Mouse (Mus musculus) CD4-positive, CD25-positive, alpha-beta regulatory T cell, adult 4 months (primary cell): ENCODE measurements at regions not wholly inside any gene's neighbourhood (a gene's known extent, or its start where the extent isn't known, plus 50 kb on each side); places are given as distances from the start of the nearest gene placed in this dataset.

Experiments
- ATAC-seq: one replicate; pipeline ENCODE4 v1.8.0; 2017

DNA sequence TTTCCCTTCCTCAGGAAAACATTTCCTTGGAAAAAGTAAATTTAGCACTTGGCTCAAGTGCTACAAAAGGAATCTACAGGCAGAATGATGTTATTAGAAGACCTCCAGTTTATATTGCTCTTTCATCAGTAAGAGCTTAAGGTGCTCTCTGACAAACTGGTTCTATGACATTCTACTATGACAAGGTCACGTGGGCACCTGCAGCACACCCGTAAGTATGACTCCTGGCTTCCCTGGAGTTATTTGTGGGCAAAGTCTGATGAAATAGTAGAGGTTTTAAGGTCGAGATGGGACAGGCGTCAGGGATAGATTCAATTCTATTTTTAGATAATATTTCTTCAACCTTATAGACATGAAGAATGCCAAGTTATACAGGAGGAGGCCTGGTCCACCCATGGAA is 84.9 kb upstream of the Ccn6 start:
- no peak for ATAC-seq

DNA sequence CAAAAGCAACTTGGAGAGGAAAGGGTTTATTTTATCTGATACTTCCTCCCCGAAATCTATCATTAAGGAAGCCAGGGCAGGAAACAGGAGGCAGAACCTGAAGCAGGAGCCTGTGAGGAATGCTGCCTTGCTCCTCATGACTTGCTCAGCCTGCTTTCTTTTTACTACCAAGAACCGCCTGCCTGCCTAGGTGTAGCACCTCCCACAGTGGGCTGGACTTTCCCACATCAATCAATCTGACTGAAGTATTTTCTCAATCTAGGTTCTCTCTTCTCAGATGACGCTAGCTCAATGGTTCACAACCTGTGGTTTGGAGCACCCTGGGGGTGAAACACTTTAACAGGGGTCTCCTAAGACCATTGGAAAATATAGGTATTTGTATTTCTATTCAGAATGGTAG is 83.4 kb upstream of the Ccn6 start:
- ATAC-seq: peak; percentile 57

DNA sequence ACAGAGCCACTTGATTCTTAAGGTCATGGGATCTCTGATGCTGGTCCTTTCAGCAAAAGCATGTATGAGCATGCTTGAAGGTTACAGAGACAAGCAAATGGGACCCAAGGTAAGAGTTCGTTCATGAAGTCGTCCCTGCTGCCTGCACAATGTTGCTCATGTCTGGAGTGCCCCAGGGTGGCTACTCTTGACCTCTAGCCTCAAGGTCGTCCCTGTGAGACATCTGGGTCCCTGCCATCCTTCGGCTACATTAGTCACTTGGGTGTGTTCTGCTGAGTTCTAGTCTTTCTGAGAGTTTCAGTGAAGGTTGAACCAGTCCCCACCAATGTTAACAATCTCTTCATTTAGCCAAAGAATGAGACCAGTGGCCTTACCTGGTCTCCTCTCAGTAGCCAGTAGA is 81.5 kb upstream of the Ccn6 start:
- ATAC-seq: no peak

DNA sequence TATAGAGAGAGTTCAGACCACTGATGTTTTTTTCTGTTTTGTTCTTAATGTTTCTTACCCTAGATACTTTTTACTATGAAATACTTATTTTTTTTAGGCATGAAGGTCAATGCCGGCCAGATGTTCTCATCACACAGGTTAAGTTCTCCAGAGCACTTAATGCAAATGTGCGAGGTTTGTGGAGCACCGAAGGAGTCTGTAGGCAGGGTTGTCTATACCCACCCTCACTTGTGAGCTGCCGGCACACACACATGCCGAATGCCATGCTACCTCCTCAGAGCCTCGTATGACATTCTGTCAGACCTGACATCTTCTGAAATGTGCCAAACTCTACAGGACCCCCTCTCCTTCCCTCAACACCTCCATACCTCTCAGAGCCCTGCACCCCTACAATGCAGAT is 80.5 kb upstream of the Ccn6 start:
- no peak for ATAC-seq

DNA sequence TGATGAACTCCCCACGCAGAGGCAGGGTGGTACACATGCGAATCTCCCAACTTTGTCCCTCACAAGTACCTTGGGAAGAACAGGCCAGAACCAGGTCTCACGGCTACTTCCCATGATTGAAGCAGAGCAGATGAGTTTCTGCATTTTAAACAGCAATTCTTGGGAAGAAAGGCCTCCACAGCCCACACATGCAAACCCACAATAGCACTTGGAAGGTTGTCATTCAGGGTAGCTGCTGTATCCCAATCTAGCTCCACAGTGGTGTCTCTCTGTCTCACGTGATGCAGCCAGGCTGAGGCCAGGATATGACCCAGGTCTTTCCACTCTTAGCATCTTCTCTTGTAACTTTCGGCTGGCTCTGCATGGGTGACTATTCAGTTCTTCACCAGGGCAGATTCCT is 78.8 kb upstream of the Ccn6 start:
- ATAC-seq: no peak

DNA sequence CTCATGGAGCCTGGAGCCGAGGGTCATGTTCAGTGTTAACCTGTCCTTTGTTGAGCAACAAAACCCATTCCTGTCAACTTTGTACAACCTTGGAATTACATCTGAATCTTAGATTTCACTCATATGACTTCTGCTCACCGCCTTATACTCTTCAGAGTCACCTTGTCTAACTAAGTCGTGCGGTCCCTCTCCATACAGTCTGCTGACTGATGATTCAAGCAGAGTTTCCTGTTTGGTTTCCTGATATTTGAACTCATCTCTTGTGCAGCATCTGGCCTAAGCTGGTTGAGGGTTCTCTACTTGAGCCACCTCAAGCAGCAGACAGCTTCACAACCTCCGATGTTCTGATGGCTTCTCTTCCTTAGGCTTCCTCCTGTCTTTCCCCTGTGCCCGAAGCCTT is 78.3 kb upstream of the Ccn6 start:
- peak; percentile 70 for ATAC-seq

DNA sequence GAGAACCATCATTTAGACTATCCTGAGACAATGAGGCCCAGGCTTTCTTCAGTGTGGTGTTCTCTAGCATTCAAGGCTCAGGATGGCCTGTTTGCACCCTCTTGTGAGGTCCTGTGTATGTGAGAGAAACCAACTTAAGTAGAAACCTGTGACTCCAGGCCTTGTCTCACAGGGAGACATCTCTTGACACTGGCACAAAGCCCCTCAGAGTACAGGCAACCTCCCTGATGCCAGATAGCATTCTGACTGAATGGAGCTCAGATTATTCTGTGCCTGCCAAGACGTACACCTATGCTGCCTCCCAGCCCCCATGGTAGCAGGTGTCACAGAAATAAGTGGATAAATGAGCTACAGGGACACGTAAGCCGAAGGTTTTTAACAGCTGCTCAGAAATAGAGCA is 77.9 kb upstream of the Ccn6 start:
- no peak for ATAC-seq

DNA sequence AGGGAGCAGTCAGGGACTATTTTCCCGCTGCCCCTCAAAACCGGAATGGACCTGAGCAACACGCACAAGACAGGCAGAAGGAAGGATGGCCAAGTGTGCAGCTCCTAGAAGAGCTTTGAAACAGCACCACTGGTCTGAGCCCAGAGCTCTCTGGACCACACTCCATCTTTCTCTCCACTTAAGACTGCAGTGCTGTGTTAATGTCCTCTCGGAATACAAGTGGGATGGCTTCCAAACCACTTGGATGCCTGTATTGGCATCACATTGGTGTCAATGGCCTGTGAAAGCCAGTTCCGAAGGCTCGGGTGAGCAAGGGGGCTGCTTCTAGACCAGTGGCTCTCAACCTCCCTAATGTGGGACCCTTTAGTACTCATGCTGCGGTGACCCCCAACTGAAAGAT is 77.4 kb upstream of the Ccn6 start:
- no peak for ATAC-seq

DNA sequence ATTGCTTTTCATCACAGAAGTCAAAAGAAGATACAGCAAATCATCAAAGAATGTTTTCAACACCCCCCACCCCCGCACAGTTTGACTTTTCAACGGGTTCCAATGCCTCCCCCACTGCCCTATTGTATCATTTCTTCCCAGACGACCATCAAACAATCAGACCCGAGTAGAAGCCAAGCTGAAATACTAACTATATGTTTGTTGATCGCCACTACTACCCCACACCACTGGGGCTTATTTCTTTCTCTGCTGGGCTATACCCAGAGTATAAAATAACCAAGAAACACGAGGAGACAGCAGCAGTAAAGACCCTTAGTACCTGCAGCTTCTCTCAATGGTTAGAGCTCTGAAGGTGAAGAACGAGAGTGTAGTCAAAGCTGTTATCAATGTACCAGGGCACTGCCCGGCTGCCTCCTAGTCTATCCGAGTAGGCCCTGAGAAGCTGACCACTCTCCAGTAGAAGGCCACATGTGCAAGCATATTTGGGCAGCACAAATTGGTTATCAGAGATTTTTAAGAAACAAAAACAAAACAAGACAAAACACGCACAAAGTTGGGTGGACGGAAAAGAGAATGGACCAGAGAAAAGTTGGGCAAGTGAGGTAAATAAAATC is 76.7 kb upstream of the Ccn6 start:
- ATAC-seq: no peak

DNA sequence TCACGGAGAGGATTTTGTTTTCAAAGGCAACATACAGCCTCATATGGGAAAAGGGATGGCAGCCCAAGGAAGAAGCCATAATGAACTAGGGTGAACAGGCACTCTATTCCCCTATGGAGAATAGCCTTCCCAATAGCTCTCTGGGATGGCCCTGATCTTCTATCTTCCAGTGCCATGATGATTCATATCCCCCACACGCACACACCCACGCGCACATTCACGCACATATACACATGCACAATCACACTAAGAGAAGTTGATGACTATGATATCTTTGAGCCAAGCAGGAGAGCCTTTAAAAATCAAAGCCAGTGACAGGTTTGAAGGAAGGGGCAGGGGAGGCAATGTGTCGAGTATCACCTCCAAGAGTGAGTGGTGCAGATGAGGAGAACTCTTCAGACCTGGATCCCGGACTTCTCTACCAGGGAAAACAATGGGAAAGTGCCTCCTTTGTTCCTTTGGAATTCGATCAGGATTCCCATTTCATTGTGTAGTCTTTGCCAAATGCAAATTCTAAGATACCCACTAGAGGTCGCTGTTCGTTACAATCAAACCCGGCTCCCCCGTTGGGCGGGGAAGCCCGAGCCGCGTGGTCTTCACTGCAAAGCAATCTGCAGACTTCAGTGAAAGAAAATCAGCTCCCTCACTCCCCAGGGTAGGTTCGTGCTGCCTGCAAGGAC is 76.0 kb upstream of the Ccn6 start:
- ATAC-seq: peak; percentile 74

DNA sequence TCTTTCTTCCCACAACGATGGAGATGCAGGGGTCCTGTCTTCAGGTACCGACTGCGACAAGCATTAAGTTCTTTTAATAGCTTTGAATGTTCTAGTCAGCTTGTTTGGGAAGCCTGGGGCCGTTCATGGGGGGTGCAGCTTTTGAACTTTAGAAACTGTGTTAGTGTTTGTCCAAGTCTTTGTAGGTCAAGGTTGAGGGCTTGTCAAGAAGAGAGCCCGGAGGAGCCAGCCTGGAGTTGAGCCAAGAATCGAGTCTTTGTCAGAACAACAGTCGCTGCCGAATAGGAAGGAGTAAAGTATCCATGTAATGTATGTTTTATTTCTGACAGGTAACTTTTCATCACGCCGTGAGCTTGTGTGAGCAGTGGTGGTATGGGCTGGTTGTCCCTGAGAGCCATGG is 75.0 kb upstream of the Ccn6 start:
- no peak for ATAC-seq

DNA sequence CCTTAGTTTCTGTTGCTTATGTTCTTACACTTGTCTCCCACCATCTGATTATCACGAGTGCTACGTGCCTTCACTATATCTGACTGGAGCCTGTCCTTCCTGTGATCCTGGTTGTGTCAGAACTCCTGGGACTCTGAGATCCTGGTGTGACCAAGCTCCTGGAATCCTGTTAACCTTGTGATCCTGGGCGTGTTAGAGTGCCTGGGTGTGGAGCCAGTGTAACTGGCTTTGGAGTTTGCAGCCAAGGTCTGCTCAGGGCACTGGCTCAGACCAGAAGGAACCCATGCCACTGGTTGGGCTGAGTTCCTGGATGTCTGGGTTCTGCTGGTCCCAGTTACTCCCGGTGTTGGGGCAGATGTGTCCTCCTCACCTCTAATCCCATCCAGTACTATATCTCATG is 74.0 kb upstream of the Ccn6 start:
- no peak for ATAC-seq

DNA sequence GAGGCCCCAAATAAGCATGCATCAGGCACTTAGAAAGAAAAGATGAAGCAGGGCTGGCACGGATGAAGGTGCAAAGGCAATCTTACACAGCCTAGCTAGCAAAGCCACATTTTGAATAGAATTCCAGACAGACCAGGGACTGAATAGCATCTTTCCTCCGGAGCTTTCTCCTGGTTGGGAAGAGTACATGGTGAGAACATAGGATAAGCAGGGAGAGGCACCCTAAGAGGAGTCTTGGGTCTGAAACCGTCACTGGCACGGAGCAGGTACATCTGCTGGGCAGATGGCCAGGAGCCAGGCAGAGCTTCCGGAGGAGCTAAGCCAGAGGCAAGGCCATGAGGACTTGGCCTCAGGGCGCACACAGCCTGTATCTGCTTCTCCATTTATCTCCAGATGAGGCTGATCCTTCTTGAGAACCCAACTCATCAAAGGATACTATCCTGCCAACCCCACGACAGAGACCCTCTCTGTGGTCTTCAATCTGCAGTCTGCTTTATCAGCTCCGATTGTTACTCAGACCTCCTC is 70.4 kb upstream of the Ccn6 start:
- ATAC-seq: no peak

DNA sequence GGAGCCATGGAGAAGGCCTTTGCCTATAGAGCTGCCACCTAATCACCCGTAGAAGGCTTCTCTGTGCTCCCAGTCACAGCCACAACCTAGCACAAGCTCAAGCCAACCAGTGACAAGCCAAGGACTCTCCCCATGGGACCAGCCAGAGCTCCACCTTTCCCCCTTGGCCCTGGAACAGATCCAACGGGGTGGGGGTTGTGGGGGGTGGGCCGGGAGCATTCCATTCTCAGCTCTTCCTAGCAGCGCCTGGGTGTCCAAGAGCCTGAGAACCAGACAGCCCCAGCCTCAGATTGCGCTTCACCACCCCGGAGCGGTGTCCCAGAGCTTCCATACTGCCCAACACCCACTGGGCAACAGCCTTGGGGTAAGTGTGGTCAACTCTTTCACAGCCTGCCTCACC is 69.6 kb upstream of the Ccn6 start:
- no peak for ATAC-seq

DNA sequence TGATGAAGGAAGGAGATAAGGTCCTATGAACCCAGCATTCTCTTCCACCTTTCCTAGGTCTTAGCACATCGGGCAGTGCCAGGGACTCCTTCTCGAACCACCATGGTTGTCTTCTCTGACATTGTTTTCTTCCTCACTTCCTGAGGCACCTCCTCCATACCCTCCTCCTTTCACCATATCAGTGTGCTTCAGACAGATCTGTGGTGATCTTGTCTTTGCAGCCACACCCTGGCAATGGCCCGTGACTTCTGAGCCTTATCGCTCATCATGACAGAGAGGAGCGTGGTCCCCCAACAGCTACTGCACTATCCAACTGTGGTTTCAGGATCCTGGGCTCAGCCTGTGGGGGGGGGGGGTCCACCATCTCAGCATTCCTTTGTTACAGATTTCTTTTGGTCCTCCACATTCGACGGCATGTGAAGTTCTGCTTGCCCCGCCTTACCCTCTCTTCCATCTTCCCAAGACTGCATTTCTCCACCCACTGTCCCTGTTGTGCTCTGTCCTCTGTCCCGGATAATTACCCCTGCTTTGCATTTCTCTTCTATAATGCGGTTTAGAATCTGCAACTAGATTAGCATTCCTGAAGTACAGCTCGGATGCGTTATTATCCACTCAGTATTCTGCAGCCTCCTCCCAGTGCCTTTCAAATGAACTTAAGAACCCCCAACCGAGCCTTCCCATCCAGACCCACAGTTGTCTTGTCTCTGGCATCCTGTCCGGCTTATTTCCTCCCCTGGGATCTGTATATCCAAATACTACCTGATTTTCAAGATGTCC is 67.2 kb upstream of the Ccn6 start:
- ATAC-seq: no peak

DNA sequence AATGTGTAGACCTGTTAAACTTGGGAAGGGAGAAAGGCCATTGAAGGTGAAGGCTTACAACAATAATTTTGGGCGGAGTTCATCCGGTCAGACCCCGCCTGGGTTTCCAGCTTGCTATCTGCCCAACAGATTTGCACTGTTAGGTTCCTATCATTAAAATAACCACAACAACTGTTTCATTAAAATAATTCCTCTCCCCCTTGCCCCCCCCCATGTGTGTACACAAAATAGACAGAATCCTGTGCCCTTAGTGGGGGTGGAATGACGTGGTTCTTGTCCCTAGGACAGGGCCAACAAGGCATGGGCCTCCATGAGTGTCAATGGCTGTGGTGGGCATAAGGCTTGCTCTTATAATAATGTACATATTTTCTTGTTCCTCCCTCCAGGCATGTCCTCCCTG is 65.6 kb upstream of the Ccn6 start:
- no peak for ATAC-seq

DNA sequence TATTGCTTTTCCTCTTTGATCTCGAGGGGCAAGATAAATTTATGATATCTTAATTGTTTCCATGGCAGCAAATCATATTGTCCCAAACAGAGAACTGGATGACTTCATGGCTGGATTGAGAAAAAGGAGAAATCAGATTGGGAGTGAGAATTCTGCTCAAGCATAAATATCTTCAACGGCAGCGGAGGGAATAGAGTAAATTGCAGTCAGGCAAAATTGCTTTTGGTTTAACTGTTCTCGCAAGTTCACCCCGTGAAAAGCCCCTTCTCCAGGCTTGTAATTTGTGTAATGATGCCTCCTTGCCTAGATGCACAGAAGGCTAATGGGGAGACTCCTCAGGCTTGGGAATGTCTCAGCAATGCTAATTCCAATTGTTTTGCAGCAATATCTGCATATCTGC is 64.4 kb upstream of the Ccn6 start:
- no peak for ATAC-seq

DNA sequence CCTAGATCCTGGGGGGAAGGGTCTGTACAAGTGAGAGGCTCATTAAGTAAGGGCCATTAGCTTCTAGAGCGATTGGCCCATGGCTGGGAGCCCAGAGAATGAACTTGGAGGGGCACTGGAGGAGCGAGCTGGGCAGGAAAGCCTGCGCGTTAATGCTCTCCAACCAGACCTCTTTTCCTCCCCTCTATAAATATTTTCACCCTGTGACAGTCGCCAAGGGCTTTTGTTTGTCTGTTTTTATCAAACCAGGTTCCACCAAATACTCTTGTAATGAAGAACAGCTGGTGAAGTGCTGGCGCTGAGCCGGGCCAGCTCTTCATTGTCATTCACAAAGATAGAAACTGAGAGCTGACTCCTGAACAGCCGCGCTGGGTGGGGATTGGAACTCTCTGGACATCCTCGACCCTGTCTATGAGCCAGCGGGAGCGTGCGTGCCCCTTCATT is 63.9 kb upstream of the Ccn6 start:
- no peak for ATAC-seq

DNA sequence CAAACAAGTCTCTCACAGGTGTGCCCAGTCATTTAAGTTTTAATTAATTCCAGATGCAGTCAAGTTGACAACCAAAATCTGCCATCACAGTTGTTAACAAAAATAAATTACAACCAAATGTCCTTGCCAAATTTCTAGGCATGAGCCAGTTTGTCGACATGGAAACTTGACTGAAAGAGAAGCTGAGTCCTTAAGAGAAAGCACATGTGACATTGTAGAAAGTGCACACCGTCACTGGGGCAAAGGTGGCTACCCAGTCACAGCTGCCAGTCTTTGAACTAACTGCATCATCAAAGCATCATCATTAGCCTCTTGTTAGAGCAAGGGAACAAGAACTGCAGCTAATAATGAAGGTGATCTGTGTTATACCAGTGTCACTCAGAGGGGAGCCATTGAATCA is 62.9 kb upstream of the Ccn6 start:
- no peak for ATAC-seq

DNA sequence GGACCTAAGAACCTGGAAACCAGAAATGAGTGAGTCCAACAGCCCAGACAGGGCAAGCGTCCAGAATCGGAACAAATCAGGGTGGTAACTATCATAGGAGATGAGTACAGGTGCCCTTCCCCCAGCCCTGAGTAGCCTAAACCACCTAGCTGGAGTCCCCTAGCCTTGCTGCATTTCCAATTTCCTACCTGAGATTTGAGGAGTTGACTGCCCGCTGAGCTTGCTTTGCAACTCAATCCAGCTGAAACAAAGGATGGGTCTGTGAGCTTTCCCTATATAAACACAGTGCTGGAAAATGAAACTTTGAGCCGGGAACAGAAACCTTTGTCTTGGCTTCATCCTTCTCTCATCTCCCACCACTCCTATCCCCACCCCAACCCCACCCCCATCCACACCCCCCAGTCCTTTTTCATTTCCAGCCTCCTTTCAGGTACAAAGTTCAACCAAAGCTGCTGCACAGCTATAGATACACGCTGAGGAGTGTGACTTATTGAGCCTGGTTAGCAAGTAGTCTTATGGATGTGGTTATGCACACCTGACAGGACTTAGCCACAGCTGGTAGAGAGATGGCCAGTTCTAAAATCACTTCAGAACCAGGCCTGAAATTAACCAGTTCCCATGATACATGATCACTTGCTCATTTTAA is 61.0 kb upstream of the Ccn6 start:
- no peak for ATAC-seq

DNA sequence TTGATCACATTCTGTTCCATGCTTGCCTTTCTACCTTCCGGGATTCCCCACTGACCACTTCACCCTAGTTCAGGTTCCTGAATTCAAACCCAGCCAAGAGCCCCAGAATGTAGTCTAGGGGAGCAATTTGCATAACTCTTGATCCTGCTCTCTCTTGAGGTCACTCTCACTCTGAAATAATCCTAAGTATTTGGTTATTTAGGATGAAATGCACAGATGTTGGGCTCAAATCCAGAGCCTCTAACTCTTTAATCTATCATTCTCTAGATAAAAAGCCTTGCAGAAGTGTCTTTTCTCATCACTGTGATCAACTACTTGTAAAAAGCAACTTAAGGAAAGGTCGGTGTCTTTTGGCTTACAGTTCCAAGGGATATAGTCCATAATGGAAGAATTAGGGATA is 57.4 kb upstream of the Ccn6 start:
- no peak for ATAC-seq

DNA sequence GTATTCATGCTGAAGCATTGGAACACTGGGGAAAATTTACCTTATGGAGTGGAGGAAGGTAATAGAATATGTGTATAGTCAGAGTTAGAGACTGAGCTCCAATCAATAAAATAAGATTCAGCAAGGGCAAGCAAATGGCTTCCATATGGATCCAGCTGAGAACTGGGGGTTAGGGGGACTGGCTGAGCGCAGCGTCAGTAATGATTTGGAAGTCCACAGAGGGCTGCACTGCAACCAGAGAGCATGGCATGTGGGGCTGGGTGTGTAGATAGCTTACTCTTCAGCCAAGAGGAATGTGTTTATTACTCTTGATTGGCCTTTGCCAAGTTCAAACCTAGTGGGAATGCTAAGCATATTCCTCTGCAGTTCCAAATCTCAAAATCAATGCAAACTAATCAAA is 55.8 kb upstream of the Ccn6 start:
- no peak for ATAC-seq

DNA sequence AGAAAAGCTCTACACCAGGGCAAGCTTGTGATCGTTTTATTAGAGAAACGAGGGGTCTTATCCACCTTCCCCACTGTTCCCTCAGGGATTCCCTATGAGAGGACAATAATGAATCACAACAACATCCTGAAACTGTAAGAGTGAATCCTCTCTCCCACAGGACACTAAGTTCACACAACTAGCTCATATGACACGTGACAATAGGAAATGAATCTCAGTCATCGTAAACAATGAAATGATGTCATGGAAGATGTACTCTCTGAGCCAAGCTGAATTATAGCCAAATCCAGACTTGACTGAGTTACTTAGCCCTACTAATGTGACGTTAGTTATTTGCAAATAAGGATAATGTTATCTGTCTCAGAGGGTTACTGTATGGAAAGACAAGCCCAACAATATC is 54.6 kb upstream of the Ccn6 start:
- ATAC-seq: no peak
